Mouse (Mus musculus) brain, adult 2 months (tissue): ENCODE measurements around the gene 1700013G24Rik.

Experiments used
- DNase-seq: peaks from one replicate; pipeline ENCODE4 v3.0.0; 2011; ENCODE audit warnings: low read depth, low spot score

The 1700013G24Rik gene

GRCm38 (mm10) chr4:137476065-137476760 is 23.1 kb downstream of the 1700013G24Rik start:
- DNase-seq = peak; percentile 75

GRCm38 (mm10) chr4:137476761-137477237 is 23.7 kb downstream of the 1700013G24Rik start:
- no peak for DNase-seq

DNA sequence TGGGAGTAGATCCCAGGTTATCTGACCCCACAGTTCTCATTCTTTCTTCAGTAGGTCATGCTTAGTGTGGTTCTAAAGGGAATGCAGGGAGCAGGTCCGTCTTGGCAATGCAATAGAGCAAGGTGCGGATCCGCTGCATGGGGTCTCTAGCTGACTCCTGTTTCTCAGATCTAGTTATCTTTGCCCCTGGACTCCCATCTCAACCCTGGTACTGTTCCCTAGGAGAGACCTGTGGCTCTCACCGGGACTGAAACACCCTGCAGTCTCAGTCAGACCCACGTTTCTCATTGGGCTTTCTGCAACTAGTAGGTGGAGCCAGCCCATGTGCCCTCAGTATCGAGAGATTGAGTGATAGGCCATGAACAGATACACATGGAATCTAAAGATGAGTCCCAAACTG is 24.5 kb downstream of the 1700013G24Rik start:
- no peak for DNase-seq

GRCm38 (mm10) chr4:137478306-137478705 is 25.2 kb downstream of the 1700013G24Rik start:
- DNase-seq = no peak

DNA sequence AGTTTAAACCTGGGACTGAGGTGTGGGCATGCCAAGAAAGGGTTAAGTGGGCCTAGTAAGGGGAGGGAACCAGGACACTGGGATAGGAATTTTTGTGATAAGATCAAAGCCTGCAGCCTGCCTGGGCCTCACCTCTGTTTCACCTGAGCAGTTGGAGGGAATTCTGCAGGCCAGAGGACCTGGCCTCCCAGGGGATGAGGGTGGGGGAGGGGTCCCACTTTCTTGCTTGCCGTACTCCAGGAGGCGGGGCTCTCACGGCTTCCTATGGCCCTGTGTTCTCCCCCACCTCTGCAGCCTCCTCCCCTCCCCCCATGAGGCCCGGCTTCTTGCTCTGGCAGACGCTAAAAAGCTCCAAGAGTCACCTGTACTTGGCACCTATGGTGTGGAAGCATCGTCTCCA is 26.7 kb downstream of the 1700013G24Rik start:
- no peak for DNase-seq

DNA sequence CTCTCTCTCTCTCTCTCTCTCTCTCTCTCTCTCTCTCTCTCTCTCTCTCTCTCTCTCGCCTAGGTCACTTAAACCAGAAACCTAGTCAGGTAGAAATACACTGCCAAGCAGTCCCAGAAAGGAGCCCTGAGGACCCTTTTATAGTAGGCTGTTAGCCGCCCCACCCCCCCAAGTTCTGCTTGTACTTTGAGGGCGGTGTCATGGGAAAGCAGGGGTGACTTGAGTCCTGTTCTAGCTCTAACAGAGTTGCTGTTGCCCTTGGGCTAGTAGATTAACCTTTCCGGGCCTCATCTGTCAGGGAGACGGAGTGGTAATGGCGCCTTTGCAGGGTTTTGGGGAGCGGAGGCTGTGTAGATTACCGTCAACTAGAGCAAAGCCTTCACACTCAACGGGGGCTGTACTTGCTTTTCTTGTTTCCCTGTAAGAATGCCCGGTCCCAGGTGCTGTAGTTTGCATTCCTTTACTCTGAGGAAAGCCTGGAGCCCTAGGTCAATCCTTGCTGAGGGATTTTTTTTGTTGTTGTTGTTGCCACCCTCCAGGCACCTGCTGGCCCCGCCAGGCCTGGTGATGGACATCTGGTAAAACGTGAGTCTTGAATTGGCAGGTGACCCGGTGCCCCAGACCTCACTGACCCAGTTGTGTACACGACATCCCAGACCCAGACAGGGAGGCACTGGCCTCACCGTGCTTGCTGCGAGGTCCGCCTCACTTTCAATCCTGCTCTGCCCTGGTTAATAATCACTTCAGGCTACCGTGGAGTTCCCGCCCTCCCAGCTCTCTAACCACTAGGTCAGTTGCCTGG is 27.3 kb downstream of the 1700013G24Rik start:
- DNase-seq = no peak

DNA sequence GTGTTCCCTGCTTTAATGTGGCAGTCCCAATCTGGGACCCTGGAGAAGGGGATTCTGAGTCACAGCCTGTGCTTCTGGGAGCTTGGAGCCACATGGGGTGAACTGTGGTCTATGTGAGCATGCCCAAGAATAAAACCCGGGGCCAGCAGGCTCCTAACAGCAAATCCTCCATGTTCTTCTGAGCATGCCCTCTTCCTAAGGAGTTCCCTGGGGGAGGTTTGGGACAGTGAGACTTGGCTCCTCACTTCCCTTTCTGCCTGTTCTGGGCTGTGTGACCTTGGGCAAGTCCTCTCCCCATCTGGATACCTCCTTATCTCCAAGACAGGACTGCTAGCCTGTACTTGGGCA is 27.9 kb downstream of the 1700013G24Rik start:
- DNase-seq = no peak

DNA sequence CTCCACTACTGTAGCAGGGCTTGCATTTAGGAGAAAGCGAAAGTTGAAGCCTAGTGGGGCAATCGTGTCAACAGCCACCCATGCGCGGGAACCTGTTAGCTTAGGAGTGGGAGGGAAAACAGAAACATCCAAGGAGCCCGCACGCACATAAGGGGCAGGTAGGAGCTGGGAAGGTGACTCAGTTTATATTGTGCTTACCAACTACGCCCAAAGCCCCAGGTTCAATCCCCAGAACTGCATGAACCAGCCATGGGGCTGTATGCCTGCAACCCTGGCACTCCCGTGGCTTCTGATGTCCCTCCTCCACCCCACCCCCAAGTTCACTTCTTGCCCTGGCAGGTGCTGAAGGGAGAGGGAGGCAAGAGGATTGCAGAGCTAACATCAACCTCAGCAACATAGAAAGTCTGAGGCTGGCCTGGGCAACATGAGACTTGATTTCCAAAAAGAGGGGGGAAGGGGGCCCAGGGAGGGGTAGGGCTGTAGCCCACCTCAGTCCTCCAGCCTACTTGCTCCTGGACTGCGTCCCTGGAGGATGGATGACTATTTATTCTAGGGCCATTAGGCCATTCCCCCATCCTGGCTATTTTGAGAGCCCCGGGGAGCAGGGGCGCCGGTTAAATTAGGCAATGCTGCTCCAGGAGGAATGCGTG is 28.4 kb downstream of the 1700013G24Rik start:
- no peak for DNase-seq

DNA sequence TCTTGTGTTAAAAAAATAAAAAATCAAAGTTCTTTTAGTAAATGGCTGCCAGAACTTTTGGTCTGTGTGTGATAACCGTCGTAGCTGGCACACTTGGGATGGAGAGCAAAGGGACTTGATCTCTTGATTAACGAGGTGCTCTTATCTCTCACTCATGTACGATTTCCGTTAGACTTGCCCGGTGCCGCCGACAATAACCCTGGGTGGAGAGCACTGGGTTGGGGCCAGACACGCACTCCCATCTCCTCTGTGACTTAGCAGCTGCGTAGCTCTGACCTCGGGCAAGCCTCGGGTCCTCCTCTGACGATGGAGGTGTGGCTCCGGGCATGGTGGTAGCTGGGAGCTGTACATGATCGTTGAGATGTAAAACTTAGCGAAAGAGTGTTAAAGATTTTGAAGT is 30.8 kb downstream of the 1700013G24Rik start:
- no peak for DNase-seq

DNA sequence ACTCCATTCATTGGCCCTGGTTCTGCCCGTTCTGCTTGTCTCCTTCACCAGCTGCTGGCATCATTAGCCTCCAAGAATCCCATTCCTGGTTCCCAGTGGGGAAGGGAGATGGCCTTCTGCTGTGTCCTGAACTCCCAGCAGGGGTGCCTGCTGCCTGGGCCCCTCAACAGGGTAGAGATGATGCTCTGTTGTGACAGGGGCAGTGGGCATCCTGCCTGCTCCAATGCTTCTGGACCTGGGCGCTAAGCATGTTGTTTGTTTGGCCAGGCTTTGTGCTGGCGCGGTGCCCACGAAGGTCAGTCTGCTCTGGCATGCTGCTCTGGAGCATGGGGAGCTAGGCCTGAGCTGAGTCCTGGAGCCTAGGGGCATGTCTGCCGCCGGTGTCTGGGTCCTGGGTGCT is 31.5 kb downstream of the 1700013G24Rik start:
- DNase-seq = peak; percentile 91

- no peak for DNase-seq
These were observed 32.3 kb downstream of the 1700013G24Rik start for GRCm38 (mm10) chr4:137485258-137485960.

DNA sequence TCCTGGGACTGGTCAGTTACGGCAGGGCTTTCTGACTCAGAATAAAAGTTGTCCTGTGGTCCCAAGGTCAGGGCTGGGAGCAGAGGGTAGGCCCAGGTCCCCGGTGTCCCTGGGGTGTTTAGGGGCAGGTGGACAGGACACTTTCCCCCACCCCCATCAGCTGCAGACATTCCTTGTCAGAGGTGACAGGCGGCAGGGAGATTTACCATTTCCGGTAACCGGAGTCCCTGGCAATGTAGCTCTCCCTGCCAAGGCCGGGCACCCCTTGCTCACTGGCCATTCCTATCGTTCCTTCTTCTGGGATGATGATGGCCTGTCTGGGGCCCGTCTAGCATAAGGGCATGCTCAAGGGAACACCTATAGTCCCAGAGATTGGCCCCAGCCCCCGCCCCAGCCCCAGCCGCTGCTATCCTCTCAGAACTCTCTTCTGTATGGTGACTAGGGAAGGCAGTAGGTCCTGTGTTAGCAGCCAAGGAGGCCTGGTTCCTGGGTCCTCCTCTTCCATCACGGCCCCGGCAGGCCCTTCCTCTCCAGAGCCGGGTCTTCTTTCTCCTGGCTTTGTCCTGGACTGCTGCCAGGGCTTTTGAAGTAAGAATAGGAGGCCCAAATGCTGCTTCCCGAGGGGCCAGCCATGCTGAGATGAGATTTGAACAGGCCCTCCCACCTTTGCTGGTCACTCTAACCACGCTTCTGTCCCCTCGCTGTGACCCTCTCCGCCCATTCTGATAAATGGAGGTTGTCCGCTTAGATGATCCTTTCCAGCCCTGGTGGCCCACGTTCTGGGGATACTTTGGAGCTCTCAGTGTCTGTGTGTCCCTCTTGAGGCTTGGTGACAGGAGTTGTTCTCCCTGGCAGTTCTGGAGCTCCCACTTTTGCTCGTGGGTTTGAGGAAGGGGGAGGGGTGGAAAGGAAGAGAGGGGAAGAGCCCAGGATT is 33.3 kb downstream of the 1700013G24Rik start:
- DNase-seq = no peak

GRCm38 (mm10) chr4:137487286-137488000 is 34.4 kb downstream of the 1700013G24Rik start:
- DNase-seq = no peak

- DNase-seq = no peak
These were observed 35.0 kb downstream of the 1700013G24Rik start for GRCm38 (mm10) chr4:137488038-137488437.

DNA sequence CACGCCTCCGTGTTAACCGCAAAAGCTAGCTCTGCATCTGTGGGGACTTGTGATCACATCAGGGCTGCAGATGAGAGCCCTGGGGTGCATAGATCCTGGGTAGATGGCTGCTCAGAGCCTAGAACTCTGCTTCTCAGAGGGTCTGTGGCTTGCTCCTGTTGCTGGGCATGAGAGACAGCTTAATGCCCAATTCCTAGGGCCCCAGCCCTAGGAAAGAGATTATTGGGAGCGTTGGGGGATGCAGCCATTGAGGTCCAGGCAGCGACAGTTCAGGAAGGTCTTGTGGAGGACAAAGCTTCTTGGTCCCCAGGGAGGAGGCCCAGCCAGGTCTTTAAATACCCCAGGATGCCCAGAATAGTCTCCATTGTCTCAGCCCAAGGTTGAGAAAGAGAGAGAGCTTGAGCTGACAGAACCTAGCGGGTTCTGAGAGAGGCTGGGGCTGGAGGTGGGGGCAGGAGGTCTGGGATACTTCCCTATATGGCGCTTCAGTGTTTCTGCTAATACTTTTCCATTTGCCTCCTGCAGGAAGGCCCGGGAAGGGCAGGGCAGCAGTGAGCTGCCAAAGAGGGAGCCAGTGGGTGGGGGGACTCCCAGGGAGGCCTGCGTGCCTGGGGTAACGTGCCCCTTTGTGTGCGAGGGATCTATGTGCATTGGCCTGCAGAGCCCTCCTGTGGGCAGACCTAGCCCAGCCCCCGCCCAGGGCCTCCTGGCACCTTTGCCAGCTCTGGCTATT is 35.7 kb downstream of the 1700013G24Rik start:
- DNase-seq = no peak

GRCm38 (mm10) chr4:137489996-137490395 is 36.9 kb downstream of the 1700013G24Rik start:
- DNase-seq = no peak

DNA sequence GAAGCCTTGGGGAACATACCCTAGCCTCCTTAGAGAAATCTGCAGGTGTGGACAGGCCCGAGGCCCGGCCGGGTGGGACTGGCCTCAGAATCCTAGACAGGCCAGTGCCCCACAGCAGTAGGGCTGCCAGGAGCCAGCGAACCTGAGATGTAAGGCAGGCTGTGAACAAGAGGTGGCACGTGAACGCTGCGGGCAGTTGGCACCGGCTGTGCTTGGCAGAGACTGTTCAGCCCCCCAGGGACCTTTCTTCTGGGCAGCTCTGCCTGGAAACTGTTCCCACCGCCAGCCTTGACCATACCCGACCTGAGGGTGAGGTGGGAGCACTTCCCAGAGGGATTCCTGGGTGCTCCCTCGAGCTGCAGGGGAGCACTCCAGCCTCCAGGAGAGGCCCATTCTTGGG is 39.5 kb downstream of the 1700013G24Rik start:
- no peak for DNase-seq

GRCm38 (mm10) chr4:137493187-137493586 is 40.1 kb downstream of the 1700013G24Rik start:
- no peak for DNase-seq

DNA sequence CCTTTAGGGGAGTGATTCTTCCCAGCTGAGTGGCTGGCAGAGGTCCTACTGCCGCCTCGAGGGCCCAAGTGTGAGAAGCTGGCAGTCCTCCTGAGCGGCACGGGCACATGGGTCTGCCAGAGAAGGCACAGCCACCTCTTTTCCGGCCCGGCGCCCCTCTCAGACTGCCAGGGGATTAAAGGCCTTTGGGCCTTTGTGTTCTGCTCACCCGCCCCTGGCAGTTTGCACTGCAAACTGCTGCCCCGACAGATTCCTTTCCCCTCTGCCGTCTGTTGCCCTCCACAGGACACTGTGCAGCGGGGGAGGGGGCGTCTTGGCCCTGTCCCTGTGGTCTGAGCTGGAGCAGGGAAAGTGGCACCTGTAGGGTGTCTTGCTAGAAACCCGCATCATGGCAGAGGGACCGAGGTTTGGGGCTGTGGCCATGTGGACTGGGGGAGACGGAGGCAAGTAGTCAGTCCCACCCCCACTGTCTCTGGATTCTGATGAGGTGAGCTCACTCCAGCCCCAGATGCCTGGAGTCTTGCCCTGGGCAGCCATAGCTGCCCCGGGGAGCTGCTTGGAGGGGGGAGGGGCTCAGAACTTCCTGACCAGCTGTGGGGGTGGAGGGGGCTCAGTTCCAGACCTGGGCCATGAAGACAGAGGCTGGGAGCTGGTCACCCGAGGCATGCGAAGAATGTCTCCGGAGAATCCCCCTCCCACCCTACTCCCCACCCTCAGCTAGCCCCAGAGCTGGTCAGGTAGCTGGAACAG is 41.8 kb downstream of the 1700013G24Rik start:
- DNase-seq = no peak
